Mouse (Mus musculus) limb, embryonic 12.5 days (tissue): ENCODE data around the gene Theg. TPM values are rescaled to one million over a fixed set of nuclear protein-coding genes. Genes with fewer than 3 reads are reported as not detected.

Source experiments
- ATAC-seq: fragments of 200-750 bp; cut with Nextera tagmentation; 2 replicates; pipeline ENCODE4 v1.8.0; 2017; ENCODE audit warnings: low read depth, moderate TSS enrichment; ENCODE audit not compliant: insufficient number of reproducible peaks, insufficient read depth, low FRiP score, low TSS enrichment
- H3K27ac ChIP-seq: fragments of 300-500 bp; sonication (generic); 2 replicates; pipeline ENCODE4 v1.5.1; 2016; ENCODE audit warnings: mild to moderate bottlenecking, moderate library complexity
- H3K27me3 ChIP-seq: fragments of 300-500 bp; sonication (generic); 2 replicates; pipeline ENCODE4 v1.6.1; 2016; ENCODE audit warnings: mild to moderate bottlenecking, moderate library complexity
- H3K36me3 ChIP-seq: fragments of 300-500 bp; sonication (generic); 2 replicates; pipeline ENCODE4 v1.6.1; 2016; ENCODE audit warnings: mild to moderate bottlenecking, moderate library complexity
- H3K4me1 ChIP-seq: fragments of 300-500 bp; sonication (generic); replicated peaks from 2 replicates; pipeline ENCODE4 v1.6.1; 2016
- H3K4me2 ChIP-seq: fragments of 300-500 bp; sonication (generic); 2 replicates; pipeline ENCODE4 v1.6.1; 2016; ENCODE audit warnings: mild to moderate bottlenecking, moderate library complexity
- H3K4me3 ChIP-seq: fragments of 300-500 bp; sonication (generic); replicated peaks from 2 replicates; pipeline ENCODE4 v1.5.1; 2016; ENCODE audit warnings: mild to moderate bottlenecking
- H3K9ac ChIP-seq: fragments of 300-500 bp; sonication (generic); replicated peaks from 2 replicates; pipeline ENCODE4 v1.6.1; 2016; ENCODE audit warnings: mild to moderate bottlenecking, moderate library complexity
- H3K9me3 ChIP-seq: fragments of 300-500 bp; sonication (generic); 2 replicates; pipeline ENCODE4 v1.6.1; 2016; ENCODE audit warnings: mild to moderate bottlenecking, moderate library complexity
- WGBS: fragments of 180-500 bp; shearing (Covaris S2); methylation state at CpG from one replicate; pipeline ENCODE4 v1.1.7; 2016; 5-methylcytosine and 5-hydroxymethylcytosine counted together
- polyA plus RNA-seq: library from polyadenylated mRNA; unstranded; fragments of >200 nt; fragmentation: Nextera tagmentation; extraction: Ambion mirVana; gene quantifications from 2 replicates; pipeline ENCODE4 v1.2.1, GENCODE M21; 2016

Gene Theg
- polyA plus RNA-seq, 1 experiment from 2014 or later = not detected

DNA sequence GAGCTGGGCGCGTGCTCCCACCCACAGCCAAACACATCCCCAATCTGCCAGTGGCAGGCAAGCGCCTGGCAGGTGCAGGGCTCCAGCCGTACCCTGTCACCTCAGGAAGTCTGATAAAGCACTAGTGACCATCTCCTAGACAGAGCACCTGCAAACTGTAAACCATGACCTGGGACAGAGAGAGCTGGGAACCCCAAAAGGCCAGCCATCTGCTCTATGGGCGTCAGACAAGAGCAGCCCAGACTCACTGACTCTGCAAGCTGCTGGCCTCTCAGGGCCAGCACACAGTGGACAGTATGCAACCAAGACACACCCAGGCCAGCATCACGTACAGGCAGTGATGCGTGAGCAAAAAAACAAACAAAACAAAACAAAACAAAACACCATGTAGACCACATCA lies 8.2 kb downstream of the Theg start:
- H3K9ac ChIP-seq = no peak overlapping the region
- 82% methylated on average over 7 of the region's 7 CpGs for WGBS
- no peaks in the 10 kb centered on the region for H3K4me1 ChIP-seq
- no peak overlapping the region for H3K4me2 ChIP-seq
- H3K27ac ChIP-seq = no peak overlapping the region
- H3K9me3 ChIP-seq = no peaks in the 10 kb centered on the region
- H3K36me3 ChIP-seq = no peaks in the 10 kb centered on the region
- ATAC-seq = no peak
- no peak overlapping the region for H3K4me3 ChIP-seq
- H3K27me3 ChIP-seq = peaks cover 11% of the 10 kb centered on the region

DNA sequence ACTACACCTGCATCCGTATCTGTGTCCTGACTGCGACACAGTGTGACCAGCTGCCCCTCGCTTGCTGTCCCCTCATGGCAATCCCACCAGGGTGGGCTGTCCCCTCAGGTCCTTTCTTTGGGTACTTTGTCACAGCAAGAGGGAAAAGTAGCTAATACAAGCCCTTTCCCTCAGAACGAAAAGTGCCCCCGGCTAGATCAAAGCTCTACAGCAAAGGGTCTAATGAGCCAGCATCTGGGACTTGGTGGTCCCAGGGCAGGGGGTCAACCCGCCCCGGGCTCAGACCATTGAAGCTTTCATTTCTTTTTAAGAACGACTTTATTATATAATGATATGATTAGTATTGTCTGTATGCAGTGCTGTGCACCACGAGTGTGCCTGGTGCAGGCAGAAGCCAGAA lies 8.9 kb downstream of the Theg start:
- Histone ChIP-seq H3K27me3 (peaks cover 11% of the 10 kb centered on the region), H3K9ac (no peak overlapping the region; the same call in 1 of the 2 replicates), H3K9me3 (no peaks in the 10 kb centered on the region), H3K4me2 (no peak overlapping the region), H3K27ac (no peak overlapping the region), H3K4me3 (no peak overlapping the region), H3K36me3 (no peaks in the 10 kb centered on the region), H3K4me1 (no peaks in the 10 kb centered on the region)
- ATAC-seq = no peak
- 41% methylated on average over 9 of the region's 9 CpGs for WGBS

DNA sequence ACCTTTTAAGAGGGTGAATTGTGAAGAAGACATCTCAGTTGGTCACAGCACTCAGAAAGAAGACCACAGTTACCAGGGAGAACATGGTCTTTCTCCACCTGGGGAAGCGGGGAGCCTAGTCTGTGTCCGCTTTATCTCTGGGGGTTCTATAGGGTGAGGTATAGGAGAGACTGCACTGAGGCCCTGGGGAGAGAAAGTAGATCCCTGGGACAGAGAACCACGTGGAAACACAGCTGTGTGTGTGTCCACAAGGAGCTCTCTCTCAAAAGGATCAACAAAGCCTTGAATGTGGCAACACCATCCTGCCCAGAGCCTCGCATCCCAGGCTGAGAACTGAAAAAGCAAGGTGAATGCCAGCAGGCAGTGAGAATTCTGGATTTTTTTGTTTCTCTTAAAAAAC lies 9.8 kb downstream of the Theg start:
- Histone ChIP-seq H3K9ac (no peak overlapping the region), H3K4me3 (no peak overlapping the region), H3K27ac (no peak overlapping the region), H3K4me1 (no peaks in the 10 kb centered on the region), H3K27me3 (peaks cover 11% of the 10 kb centered on the region), H3K36me3 (no peaks in the 10 kb centered on the region), H3K4me2 (no peak overlapping the region), H3K9me3 (no peaks in the 10 kb centered on the region)
- WGBS = 77% methylated on average over 4 of the region's 4 CpGs
- ATAC-seq = no peak

DNA sequence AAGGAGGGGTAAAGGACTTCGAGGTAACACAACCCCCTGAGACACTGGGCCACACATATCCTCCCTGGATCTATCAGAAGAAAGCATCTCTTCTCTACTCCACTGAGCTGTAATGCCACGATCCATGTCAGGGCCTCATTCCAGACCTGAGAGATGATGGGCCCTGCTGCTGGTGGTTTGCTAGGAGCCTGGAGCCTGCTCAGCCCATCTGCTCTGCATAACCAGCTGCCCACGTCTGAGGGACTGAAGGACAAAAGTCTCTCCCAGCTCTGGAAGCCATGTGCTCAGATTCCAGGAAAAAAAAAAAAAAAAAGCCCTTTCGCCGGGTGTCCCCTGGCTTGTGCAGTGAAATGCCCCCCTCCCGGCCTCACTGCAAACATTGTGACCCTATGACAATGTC lies 11.4 kb downstream of the Theg start:
- Histone ChIP-seq H3K36me3 (no peaks in the 10 kb centered on the region), H3K27ac (no peak overlapping the region), H3K27me3 (peaks cover 11% of the 10 kb centered on the region), H3K4me3 (no peak overlapping the region), H3K4me2 (no peak overlapping the region), H3K9me3 (no peaks in the 10 kb centered on the region), H3K9ac (no peak overlapping the region), H3K4me1 (no peaks in the 10 kb centered on the region)
- ATAC-seq = no peak
- 75% methylated on average over 6 of the region's 6 CpGs for WGBS

DNA sequence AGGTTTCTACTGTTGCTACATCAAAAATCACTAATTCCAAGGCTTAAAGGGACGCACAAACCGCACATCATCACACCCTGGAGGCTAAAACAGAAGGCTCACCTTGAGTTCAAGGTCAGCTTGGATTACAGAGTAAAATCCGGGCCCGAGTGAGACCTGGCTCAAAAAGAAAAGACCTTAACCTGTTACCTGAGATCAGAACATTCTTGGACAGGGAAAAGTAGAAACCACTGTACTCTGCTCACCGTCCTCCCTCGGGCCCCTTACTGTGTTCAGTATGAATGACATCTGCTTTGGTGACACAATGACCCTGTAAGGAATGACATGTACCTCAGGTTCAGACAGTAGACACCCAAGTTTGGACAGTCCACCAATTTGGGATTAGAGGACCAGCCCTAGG lies 12.3 kb downstream of the Theg start:
- Histone ChIP-seq H3K27me3 (peaks cover 9% of the 10 kb centered on the region; the same call in 1 of the 2 replicates), H3K4me1 (no peaks in the 10 kb centered on the region), H3K27ac (no peak overlapping the region), H3K4me3 (no peak overlapping the region), H3K9ac (no peak overlapping the region), H3K9me3 (no peaks in the 10 kb centered on the region), H3K4me2 (no peak overlapping the region), H3K36me3 (no peaks in the 10 kb centered on the region)
- ATAC-seq = no peak
- WGBS = 91% methylated on average over 6 of the region's 6 CpGs

DNA sequence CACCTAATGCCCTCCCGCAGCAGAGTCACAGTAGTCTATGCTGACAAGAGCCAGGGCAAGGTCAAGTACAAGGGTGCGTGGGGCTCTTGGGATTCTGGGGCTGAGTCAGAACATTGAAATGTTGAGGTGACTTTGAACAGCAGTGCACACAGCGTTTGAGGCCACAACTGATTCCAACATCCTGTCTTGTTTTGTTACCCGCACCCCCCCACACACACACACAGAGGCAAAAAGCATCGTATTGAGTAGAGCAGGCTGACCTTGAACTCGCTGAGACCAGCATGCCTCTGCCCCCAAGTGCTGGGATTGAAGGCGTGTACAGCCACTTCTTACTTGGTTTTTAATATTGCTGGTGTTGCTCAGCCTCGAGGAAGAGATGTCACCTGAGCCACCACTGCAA lies 12.8 kb downstream of the Theg start:
- Histone ChIP-seq H3K27ac (no peak overlapping the region), H3K36me3 (no peaks in the 10 kb centered on the region), H3K27me3 (peaks cover 6% of the 10 kb centered on the region; the same call in 1 of the 2 replicates), H3K4me2 (no peak overlapping the region), H3K4me1 (no peaks in the 10 kb centered on the region), H3K9ac (no peak overlapping the region), H3K4me3 (no peak overlapping the region), H3K9me3 (no peaks in the 10 kb centered on the region)
- no peak for ATAC-seq
- WGBS = 83% methylated on average over 8 of the region's 8 CpGs

DNA sequence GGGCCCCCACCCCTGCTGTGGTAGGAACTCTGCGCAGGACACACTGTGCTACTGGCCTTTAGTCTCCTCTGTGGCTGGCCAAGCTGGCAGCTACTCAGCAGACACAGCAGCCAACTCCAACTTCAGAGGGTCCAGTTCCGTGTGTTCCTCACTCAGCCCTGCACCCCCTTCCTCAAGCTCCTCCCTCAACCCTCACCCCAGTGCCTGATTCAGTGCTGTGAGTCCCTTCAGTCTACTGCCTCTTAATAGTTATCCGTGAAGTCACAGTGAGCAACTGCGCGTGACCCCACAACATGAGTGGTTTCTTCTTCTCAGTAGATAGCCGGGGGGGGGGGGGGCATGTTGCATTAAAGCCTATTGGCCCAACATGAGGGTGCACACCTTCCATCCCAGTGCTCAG lies 13.5 kb downstream of the Theg start:
- H3K9me3 ChIP-seq = no peaks in the 10 kb centered on the region
- H3K9ac ChIP-seq = no peak overlapping the region
- no peak for ATAC-seq
- H3K27me3 ChIP-seq = no peaks in the 10 kb centered on the region; the same call in 1 of the 2 replicates
- H3K4me1 ChIP-seq = no peaks in the 10 kb centered on the region
- H3K27ac ChIP-seq = no peak overlapping the region
- no peaks in the 10 kb centered on the region for H3K36me3 ChIP-seq
- H3K4me3 ChIP-seq = no peak overlapping the region
- 91% methylated on average over 6 of the region's 6 CpGs for WGBS
- H3K4me2 ChIP-seq = no peak overlapping the region

DNA sequence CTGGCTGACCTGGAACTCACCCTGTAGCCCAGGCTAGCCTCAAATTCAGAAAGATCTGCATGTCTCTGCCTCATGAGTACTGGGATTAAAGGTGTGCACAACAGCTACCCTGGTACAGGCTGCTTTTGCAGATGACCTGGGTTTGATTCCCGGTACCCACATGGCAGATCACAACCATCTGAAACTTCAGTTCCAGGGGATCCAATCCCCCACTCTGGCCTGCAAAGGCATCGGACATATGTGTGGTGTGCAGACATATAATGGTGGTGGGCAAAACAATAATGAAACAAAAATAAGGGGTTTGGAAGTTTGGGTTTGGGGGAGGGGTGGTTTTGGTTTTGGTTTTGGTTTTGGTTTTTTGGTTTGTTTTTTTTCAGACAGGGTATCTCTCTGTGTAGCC lies 15.8 kb downstream of the Theg start:
- ATAC-seq = no peak
- 90% methylated on average over 2 of the region's 2 CpGs for WGBS

DNA sequence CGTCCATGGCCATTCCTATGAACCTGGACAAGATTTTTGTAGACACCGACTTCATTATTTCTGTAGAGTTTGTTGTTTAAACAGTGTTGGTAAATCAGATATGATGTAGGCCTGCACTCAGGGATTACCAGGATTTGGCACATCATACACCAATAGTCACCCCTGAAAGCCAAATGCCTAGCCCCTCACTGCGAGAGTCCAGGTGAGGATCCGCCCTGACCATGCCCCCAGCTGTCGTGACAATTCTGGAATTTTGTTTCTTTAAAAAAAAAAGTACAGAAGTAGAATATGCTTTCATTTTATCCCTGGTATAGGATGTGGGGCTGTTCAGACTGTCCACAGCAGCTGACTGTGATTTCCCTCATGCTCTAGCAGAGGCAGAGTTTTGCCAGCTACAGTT lies 17.2 kb downstream of the Theg start:
- H3K9ac ChIP-seq = no peak overlapping the region
- H3K4me3 ChIP-seq = no peak overlapping the region
- no peak overlapping the region for H3K27ac ChIP-seq
- H3K27me3 ChIP-seq = no peaks in the 10 kb centered on the region
- 93% methylated on average over 5 of the region's 5 CpGs for WGBS
- H3K9me3 ChIP-seq = peaks cover 14% of the 10 kb centered on the region; the same call in 1 of the 2 replicates
- no peaks in the 10 kb centered on the region for H3K4me1 ChIP-seq
- no peak for ATAC-seq
- no peak overlapping the region for H3K4me2 ChIP-seq
- H3K36me3 ChIP-seq = no peaks in the 10 kb centered on the region

More for the DNA sequence above, 15.8 kb downstream of the Theg start:
- Histone ChIP-seq H3K27ac (no peak overlapping the region), H3K4me1 (no peaks in the 10 kb centered on the region), H3K9ac (no peak overlapping the region), H3K27me3 (no peaks in the 10 kb centered on the region), H3K36me3 (no peaks in the 10 kb centered on the region), H3K4me3 (no peak overlapping the region), H3K4me2 (no peak overlapping the region), H3K9me3 (peaks cover 9% of the 10 kb centered on the region; the same call in 1 of the 2 replicates)

DNA sequence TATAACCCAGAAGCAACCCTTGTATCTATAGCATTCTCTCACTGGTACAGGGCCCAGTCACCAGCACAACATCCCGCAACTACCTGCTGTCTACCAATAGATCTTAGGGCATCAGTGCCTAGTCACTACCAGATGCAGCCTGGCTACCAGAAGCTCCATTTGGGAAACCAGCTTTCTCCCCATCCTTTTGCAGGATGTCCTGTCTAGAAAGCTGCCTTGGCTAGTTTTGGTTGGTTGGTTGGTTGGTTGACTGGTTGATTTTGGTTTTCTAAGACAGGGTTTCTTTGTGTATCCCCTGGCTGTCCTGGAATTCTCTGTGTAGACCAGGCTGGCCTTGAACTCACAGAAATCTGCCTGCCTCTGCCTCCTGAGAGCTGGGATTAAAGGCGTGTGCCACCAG lies 27.4 kb downstream of the Theg start:
- no peak for ATAC-seq
- WGBS = 85% methylated on average over 2 of the region's 2 CpGs
- no peaks in the 10 kb centered on the region for H3K27me3 ChIP-seq

DNA sequence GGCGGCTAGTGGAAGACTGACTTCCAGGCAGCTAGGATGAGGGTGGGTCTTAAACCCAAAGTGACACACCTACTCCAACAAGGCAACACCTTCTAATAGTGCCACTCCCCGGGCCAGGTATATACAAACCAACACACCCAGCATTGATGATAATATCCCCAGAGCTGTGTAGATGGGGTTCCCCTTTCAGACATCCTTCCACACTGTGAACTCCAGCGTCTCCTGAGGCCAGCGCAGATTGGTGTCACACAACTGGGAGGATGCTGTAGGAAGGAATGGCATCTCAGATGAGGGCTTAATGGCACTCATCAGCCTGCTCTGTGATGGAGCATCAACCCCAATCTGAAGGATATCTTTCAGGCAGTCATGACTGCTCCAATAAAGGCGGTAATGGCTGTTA lies 29.6 kb downstream of the Theg start:
- Histone ChIP-seq H3K4me1 (peaks cover 18% of the 10 kb centered on the region), H3K4me3 (no peak overlapping the region), H3K9ac (no peak overlapping the region), H3K27me3 (no peaks in the 10 kb centered on the region), H3K27ac (no peak overlapping the region), H3K36me3 (no peaks in the 10 kb centered on the region), H3K4me2 (no peak overlapping the region), H3K9me3 (peaks cover 6% of the 10 kb centered on the region; the same call in 1 of the 2 replicates)
- WGBS = 93% methylated on average over 5 of the region's 5 CpGs
- no peak for ATAC-seq

More for the DNA sequence above, 27.4 kb downstream of the Theg start:
- H3K27ac ChIP-seq = no peak overlapping the region
- H3K4me1 ChIP-seq = no peaks in the 10 kb centered on the region
- H3K4me2 ChIP-seq = no peak overlapping the region
- H3K4me3 ChIP-seq = no peak overlapping the region
- no peak overlapping the region for H3K9ac ChIP-seq
- H3K9me3 ChIP-seq = peaks cover 17% of the 10 kb centered on the region
- no peaks in the 10 kb centered on the region for H3K36me3 ChIP-seq

DNA sequence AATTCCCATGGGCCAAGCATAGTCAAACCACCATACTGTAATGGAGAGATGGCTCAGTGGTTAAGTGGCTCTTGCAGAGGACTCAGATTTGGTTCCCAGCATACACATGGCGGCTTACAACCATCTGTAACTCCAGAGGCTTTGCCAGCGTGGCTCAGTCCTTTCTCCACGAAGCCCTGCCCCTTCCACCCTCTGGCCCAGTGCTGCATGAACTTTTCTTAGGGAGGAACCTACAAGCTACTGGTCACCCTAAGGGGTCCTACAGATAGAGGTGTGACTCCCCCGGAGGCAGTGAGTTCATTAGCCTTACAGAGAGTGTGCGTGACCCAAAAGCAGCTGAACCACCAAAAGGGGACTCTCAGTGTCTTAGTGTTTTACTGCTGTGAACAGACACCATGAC lies 30.2 kb downstream of the Theg start:
- Histone ChIP-seq H3K4me2 (no peak overlapping the region), H3K27me3 (no peaks in the 10 kb centered on the region), H3K9me3 (peaks cover 6% of the 10 kb centered on the region; the same call in 1 of the 2 replicates), H3K4me3 (no peak overlapping the region), H3K36me3 (no peaks in the 10 kb centered on the region), H3K27ac (no peak overlapping the region), H3K9ac (no peak overlapping the region), H3K4me1 (peaks cover 23% of the 10 kb centered on the region)
- no peak for ATAC-seq
- WGBS = 89% methylated on average over 5 of the region's 5 CpGs
